Mouse (Mus musculus) heart, postnatal 0 days (tissue): ENCODE measurements around the gene Oxtr.

Experiments used
- CTCF ChIP-seq: IDR thresholded peaks from 2 replicates; pipeline ENCODE4 v1.5.1; 2016; ENCODE audit warnings: antibody characterized with exemption, control low read depth, low read depth
- EP300 ChIP-seq: IDR thresholded peaks from 2 replicates; pipeline ENCODE4 v1.6.1; 2016; ENCODE audit warnings: antibody characterized with exemption, low read depth

DNA sequence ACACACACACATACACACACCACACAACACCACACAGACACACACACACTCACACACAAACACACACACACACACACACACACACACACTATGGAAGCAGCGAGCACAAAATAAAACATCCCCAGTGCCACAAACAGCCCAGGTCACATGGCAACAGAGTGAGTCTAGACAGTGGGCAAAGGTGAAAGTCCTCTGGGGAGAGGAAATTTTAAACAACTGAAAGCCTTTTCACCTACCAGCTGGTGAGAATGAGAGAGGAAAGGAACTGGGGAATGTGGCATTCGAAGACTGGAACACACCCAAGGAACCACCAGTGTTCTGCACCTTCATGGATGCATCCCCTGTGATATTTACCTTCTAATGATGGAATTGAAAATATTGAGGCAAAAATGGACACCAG is 9.7 kb upstream of the Oxtr start:
- no peak for TF ChIP-seq CTCF
- TF ChIP-seq EP300 = no peak
